Mouse (Mus musculus) heart, postnatal 0 days (tissue): ENCODE measurements around the gene Gng11. TPM values are rescaled to one million over a fixed set of nuclear protein-coding genes. Genes with fewer than 3 reads are reported as not detected.

Experiments
- ATAC-seq: fragments of 200-750 bp; cut with Nextera tagmentation; 2 replicates; pipeline ENCODE4 v1.8.0; 2017; ENCODE audit warnings: low read depth, moderate number of reproducible peaks, moderate library complexity; ENCODE audit not compliant: insufficient read depth
- DNase-seq: peaks from one replicate; pipeline ENCODE4 v3.0.0-alpha.2; 2016; ENCODE audit warnings: low spot score
- H3K27ac ChIP-seq: fragments of 300-500 bp; sonication (generic); 2 replicates; pipeline ENCODE4 v1.5.1; 2014; ENCODE audit warnings: low read depth, mild to moderate bottlenecking
- H3K27me3 ChIP-seq: fragments of 300-500 bp; sonication (generic); 2 replicates; pipeline ENCODE4 v1.6.1; 2014; ENCODE audit warnings: low read length, mixed read lengths; ENCODE audit not compliant: control insufficient read depth, insufficient read depth
- H3K36me3 ChIP-seq: fragments of 300-500 bp; sonication (generic); replicated peaks from 2 replicates; pipeline ENCODE4 v1.6.1; 2014; ENCODE audit warnings: low read length, mixed read lengths; ENCODE audit not compliant: control insufficient read depth, insufficient read depth
- H3K4me1 ChIP-seq: fragments of 300-500 bp; sonication (generic); 2 replicates; pipeline ENCODE4 v1.6.1; 2014; ENCODE audit warnings: antibody characterized with exemption; ENCODE audit not compliant: control insufficient read depth, insufficient read depth
- H3K4me2 ChIP-seq: fragments of 300-500 bp; sonication (generic); 2 replicates; pipeline ENCODE4 v1.6.1; 2014; ENCODE audit warnings: low read depth, mild to moderate bottlenecking, low read length, moderate library complexity
- H3K4me3 ChIP-seq: fragments of 300-500 bp; sonication (generic); 2 replicates; pipeline ENCODE4 v1.5.1; 2014; ENCODE audit warnings: low read depth, low read length
- H3K9ac ChIP-seq: fragments of 300-500 bp; sonication (generic); replicated peaks from 2 replicates; pipeline ENCODE4 v1.6.1; 2014; ENCODE audit warnings: low read depth, low read length, mixed read lengths
- H3K9me3 ChIP-seq: fragments of 300-500 bp; sonication (generic); replicated peaks from 2 replicates; pipeline ENCODE4 v1.6.1; 2016; ENCODE audit warnings: low read length; ENCODE audit not compliant: control insufficient read depth
- CTCF ChIP-seq: IDR thresholded peaks from 2 replicates; pipeline ENCODE4 v1.5.1; 2016; ENCODE audit warnings: antibody characterized with exemption, control low read depth, low read depth
- EP300 ChIP-seq: IDR thresholded peaks from 2 replicates; pipeline ENCODE4 v1.6.1; 2016; ENCODE audit warnings: antibody characterized with exemption, low read depth
- WGBS: fragments of 180-500 bp; shearing (Covaris S2); extraction: QIAGEN DNeasy Blood & Tissue Kit; methylation state at CpG from one replicate; pipeline ENCODE4 v1.1.7; 2014; 5-methylcytosine and 5-hydroxymethylcytosine counted together
- polyA plus RNA-seq: library from polyadenylated mRNA; unstranded; fragments of >200 nt; fragmentation: Nextera tagmentation; extraction: Ambion mirVana; gene quantifications from 2 replicates; pipeline ENCODE4 v1.2.1, GENCODE M21; 2015
- total RNA-seq: library from RNA; depleted of rRNA; stranded (reverse); fragments of >200 nt; gene quantifications from 2 replicates; pipeline ENCODE4 v1.2.3, GENCODE M21; 2014; ENCODE audit warnings: low replicate concordance

The Gng11 gene
- total and polyA plus RNA-seq, 2 experiments from 2014 or later = 52.6 to 145 TPM

- Histone ChIP-seq H3K36me3 (no peaks in the 10 kb centered on the region), H3K4me1 (no peaks in the 10 kb centered on the region), H3K9me3 (no peaks in the 10 kb centered on the region), H3K27me3 (no peaks in the 10 kb centered on the region), H3K4me2 (peak overlapping the region; percentile 72), H3K9ac (peak overlapping the region; percentile 70), H3K4me3 (peak overlapping the region; percentile 85), H3K27ac (peak overlapping the region; percentile 96)
- WGBS = 68% methylated on average over 2 of the region's 2 CpGs
- DNase-seq (no peak), ATAC-seq (no peak)
- TF ChIP-seq EP300 (no peak), CTCF (no peak)
Observed at GRCm38 (mm10) chr6:4004808-4005207, 1.1 kb downstream of the Gng11 start.

GRCm38 (mm10) chr6:4008501-4009040 lies 4.9 kb downstream of the Gng11 start:
- peak overlapping the region; percentile 25; the same call in 1 of the 2 replicates for H3K27ac ChIP-seq
- H3K4me1 ChIP-seq = no peaks in the 10 kb centered on the region
- H3K9me3 ChIP-seq = no peaks in the 10 kb centered on the region
- no peaks in the 10 kb centered on the region for H3K27me3 ChIP-seq
- no peak for TF ChIP-seq CTCF
- no peak for TF ChIP-seq EP300
- no peaks in the 10 kb centered on the region for H3K36me3 ChIP-seq
- H3K9ac ChIP-seq = no peak overlapping the region
- no peak for ATAC-seq
- DNase-seq = no peak
- H3K4me2 ChIP-seq = no peak overlapping the region
- WGBS = 26% methylated on average over 2 of the region's 2 CpGs
- no peak overlapping the region for H3K4me3 ChIP-seq

- no peak overlapping the region for H3K9ac ChIP-seq
- TF ChIP-seq EP300 = 0 out of 2 replicates have a peak, but pooled peaks have one; percentile 60
- TF ChIP-seq CTCF = no peak
- ATAC-seq (peak; percentile 58; the same call in 1 of the 2 replicates), DNase-seq (peak; percentile 55)
- H3K9me3 ChIP-seq = no peaks in the 10 kb centered on the region
- H3K4me2 ChIP-seq = no peak overlapping the region
- no peaks in the 10 kb centered on the region for H3K36me3 ChIP-seq
- no peaks in the 10 kb centered on the region for H3K27me3 ChIP-seq
- no peak overlapping the region for H3K4me3 ChIP-seq
- H3K27ac ChIP-seq = peak overlapping the region; percentile 15; the same call in 1 of the 2 replicates
- no peaks in the 10 kb centered on the region for H3K4me1 ChIP-seq
Observed at GRCm38 (mm10) chr6:4009548-4009947, 5.8 kb downstream of the Gng11 start.

- Histone ChIP-seq H3K9me3 (no peaks in the 10 kb centered on the region), H3K9ac (no peak overlapping the region), H3K27me3 (no peaks in the 10 kb centered on the region), H3K36me3 (no peaks in the 10 kb centered on the region), H3K4me1 (no peaks in the 10 kb centered on the region), H3K4me2 (no peak overlapping the region), H3K27ac (no peak overlapping the region), H3K4me3 (no peak overlapping the region)
- WGBS = 40% methylated on average over 1 of the region's 1 CpGs
- ATAC-seq (no peak), DNase-seq (no peak)
- TF ChIP-seq EP300 (no peak), CTCF (no peak)
Observed at GRCm38 (mm10) chr6:4022645-4023044, 18.9 kb downstream of the Gng11 start.

- DNase-seq (no peak), ATAC-seq (no peak)
- Histone ChIP-seq H3K4me1 (no peaks in the 10 kb centered on the region), H3K4me3 (no peak overlapping the region), H3K36me3 (no peaks in the 10 kb centered on the region), H3K9me3 (no peaks in the 10 kb centered on the region), H3K27me3 (no peaks in the 10 kb centered on the region), H3K9ac (no peak overlapping the region), H3K27ac (no peak overlapping the region), H3K4me2 (no peak overlapping the region)
- TF ChIP-seq CTCF (no peak), EP300 (no peak)
- WGBS = 19% methylated on average over 2 of the region's 2 CpGs
Observed at GRCm38 (mm10) chr6:4026367-4026766, 22.7 kb downstream of the Gng11 start.

- Histone ChIP-seq H3K27me3 (no peaks in the 10 kb centered on the region), H3K4me1 (no peaks in the 10 kb centered on the region), H3K36me3 (no peaks in the 10 kb centered on the region), H3K27ac (no peak overlapping the region), H3K9ac (no peak overlapping the region), H3K4me2 (no peak overlapping the region), H3K4me3 (no peak overlapping the region), H3K9me3 (no peaks in the 10 kb centered on the region)
- TF ChIP-seq EP300 (no peak), CTCF (no peak)
- ATAC-seq (no peak), DNase-seq (no peak)
- WGBS = 77% methylated on average over 3 of the region's 3 CpGs
Observed at GRCm38 (mm10) chr6:4030956-4031355, 27.3 kb downstream of the Gng11 start.
